Mouse (Mus musculus) activated CD4-positive, CD25-positive, alpha-beta regulatory T cell (primary cell): ENCODE data around the gene Slc25a41. TPM values are rescaled to one million over a fixed set of nuclear protein-coding genes. Genes with fewer than 3 reads are reported as not detected.

Source experiments
- polyA plus RNA-seq, 2 experiments: library from polyadenylated mRNA; unstranded; fragments of 100-300 nt; shearing (Covaris generic); gene quantifications; one replicate each; pipeline ENCODE4 v1.2.1; 2017

The Slc25a41 gene
- polyA plus RNA-seq = under 1 TPM in 1 of 2 experiments, not detected in 1; 0.33 TPM

DNA sequence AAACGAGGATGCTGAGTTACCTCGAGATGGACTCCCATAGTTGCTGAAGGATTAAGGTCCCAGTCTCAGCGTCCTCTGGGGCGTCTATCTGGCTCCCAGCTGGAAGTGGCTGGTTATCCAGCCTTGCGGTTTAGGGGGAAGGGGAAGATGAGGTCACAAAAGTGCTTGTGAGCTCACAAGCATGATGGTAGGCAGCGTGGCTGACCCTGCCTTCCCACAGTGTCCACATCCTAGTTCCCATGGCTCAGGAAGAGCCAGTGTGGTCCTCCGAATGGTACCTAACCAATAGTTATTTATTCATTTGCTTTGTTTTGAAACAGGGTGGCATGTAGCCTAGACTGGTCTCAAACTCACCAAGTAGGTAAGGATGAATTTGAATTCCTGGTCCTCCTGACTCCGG, at the start of gene Slc25a41:
Slc25a41 (minus strand) TSS at position 101 of the 400 bp plus-strand sequence.

DNA sequence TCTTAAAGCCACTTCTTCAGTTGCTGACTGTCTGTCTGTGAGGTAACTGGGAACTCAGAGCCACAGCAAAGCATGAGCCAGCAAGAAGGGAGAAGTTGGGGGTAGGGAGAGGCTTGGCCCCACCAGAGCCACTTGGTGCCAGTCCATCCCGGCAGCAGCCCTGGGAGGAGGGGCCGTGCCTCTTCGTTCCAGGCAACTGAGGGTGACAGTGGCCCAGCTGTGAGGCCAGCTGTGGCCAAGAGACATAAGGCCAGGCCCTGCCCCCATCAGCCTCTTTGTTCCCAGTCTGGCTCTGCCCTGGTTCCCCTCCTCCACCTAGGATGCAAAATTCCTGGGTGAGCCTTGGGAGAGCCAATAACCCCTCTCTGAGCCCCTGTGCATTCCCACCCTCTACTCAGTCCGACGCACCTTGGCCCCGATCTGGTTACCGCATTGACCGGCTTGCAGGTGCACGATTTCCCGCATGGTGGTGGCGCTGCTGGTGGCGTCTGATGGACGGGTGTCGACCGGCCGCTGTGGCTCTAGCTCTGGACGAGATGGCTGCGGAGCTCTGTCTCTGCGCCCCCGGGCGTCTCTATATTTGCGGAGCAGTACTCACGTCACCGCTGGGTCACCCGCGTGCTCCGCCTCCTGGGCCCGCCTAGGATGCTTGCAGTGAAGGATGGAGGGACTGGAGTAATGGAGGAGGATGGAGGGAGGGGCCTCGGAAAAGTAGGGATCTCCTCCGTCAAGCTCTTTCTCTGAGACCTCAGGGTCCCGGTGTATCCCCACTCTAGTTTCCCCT, 45.8 kb upstream of the Slc25a41 start, which contains the start of gene Tubb4a:
Tubb4a (minus strand) TSS at position 734 of the 784 bp plus-strand sequence.

DNA sequence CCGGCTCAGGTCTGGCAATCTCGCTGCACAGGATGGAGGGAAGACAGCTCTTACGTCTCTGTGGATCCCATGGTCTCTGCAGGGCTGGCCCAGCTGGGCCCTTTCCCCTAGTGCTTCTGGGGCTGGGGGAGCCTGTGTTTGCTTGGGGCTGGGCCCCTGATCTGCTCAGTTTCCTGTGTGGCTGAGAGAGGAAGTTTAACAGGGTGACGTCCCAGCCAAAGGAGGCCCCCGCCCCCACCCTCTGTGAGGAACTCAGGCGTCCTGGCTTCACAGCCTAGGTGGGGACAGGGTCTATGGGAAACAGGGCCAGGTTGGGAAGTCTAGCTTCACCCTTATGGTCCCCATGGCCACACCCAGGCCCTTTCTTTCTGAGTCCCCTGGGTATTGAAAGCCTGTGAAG, 36.9 kb upstream of the Slc25a41 start, which contains the start of gene Dennd1c:
Dennd1c (minus strand) TSS at position 179 of the 400 bp plus-strand sequence.

DNA sequence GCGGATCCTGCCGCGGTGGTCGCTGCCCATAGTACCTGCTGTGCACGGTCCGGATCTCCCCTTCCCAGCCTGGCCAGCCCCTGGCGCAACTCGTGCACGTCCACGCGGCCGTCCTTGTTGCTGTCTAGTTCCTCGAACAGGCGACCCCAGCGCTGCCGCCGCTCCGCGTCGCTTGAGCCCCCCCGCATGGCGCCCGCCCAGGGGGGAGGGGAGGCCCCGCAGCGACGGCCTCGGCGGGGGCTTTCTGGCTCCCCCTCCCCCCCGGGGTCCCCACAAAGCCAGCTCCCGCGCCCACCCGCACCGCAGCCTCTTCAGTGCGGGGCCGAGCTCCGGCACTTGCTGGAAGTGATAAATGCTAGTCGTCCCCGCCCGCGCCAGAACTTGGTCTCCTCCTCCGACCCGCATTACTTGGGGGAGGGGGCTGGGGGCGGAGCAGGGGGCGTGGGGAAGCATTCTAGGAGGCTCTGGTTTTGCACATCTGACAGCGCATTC, 18.1 kb upstream of the Slc25a41 start, which contains the start of gene Slc25a23:
Slc25a23 (minus strand) TSS at position 378 of the 492 bp plus-strand sequence.

DNA sequence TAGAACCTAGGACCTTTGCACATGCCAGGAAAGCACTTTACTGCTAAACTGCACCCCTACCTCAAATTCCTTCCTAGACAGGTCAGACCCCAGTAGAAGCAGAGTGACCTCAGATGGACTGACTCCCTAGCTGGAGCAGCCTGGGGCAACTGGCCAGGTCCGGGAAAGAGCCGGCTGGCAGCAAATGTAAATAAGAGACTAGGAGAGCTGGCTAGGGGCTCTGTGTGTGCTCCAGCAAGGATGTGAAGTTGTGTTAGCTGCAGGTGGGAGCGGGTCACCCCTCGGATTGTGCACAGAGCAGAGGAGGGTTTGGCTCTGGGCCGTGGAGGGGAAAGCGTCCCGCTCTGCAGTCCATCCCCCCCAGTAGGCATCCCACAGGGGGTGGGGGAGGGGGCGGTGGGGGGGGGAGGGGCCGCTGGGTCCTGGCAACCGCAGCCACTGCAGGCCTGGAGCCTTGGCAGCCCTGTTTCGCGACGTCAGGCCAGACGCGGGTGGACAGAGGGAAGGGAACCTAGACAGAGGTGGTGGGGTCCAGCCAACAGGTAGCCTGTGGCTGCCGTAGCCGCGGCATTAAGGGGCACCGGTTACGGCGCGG, 17.5 kb upstream of the Slc25a41 start, which contains the start of gene Crb3:
Crb3 (plus strand) TSS at position 215 of the 595 bp plus-strand sequence.

DNA sequence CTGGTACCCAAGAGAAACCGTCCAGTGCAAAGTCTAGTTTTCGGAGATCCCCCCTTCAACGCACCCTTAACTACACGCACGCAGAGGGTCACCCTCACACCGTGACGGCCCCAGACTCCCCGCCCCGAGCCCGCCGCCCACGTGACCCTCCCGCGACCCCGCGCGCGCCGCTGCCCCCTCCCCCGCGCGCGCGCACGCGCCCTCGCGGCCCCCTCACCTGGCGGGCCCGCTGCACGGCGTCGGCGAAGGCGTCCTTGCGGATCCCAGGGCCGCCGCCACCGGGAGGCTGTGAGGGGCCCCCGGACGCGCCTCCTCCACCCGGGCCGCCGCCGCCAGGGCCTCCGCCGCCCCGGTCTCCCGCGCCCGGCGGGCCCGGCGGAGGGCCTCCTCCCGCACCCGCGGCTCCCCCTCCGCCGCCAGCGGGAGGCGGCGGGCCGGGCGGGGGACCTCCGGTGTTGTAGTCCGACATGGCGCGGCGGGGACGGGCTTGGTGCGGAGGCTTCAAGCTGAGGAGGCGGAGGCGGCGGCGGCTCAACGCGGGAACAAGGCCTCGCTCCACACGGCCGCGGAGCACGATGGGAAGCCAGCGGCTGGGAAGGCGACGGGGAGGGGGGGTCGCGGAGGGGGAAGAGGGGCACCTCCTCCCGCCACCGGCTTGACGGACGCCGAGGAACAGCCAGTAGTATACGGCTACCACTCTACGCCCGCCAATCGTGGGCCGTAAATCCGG, 10.4 kb downstream of the Slc25a41 start, which contains the start of gene Khsrp:
Khsrp (minus strand) TSS at position 592 of the 730 bp plus-strand sequence.

DNA sequence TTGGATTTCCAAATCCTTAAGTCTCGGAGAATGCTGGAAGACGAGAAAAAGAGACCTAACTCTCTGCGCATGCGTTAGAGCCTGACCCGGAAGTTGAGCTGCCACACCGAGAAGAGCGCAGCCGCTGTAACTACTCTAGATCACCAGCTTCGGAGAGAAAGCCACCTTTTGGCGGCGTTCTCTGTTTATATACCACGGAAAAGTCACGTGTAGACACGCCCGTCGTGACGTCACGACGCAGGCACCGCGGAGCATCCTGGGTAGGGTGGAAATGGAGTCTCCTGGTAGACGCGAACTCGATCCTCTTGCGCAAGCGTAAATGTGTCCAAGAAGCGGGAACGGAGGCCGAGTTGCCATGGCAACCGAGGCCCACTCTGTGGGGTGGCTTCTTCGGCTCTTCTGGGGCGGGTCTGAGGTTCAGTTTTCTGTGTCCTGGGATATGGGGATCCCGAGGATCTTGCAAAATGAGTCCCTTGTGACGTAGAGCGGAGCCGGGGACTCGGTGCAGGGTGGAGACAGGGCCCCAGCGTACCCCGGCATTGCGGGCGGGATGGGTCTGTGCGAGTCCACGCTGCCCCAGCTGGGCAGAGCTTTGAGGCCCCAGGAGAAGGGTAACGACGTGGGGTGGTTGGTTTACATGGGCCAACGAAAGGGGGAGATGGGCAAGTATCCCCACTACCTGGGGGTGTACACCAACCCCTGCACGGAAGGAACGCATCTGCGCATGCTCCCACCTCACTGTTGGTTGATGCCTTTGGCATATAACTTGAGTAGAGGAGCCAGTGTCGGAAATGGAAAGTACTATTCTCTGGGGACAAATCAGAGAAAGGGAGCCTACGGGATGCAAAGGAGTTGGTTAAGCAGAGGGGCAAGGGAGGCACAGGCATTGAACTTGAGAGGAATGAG, 30.0 kb downstream of the Slc25a41 start, which contains the start of the genes Gtf2f1 and Gm17949:
Gtf2f1 (minus strand) TSS at position 53 of the 906 bp plus-strand sequence.
Gm17949 (plus strand) TSS at position 234 of the 906 bp plus-strand sequence.

DNA sequence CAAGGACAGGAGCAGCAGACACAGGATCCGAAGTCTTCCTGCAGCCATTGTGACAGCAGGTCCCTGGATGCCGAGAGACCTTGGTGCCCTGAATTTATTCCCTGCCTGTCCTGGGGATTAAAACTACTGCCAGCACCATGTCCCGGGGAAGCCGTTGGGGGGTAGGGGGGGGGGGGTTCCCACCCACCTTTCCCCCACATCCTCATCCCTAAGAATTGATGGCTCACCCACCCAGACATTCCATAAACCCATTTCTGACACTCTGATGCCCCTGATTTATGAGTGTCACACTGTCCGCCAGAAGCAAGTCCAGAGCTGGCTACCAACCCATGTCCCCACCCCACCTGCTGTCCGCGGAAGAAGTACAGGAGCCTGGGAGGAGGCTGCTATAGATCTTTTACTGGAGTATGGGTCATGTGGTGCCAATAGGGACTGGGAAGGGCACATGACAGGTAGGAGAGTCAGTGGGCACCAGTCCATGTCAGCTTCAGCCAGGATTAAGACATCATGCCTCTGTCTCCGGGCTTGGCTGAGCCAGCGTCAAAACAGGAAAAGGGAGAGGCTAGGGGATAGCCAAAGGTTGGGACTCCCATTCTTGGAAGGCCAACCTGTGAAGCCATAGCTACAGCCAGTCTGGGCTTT, 41.4 kb downstream of the Slc25a41 start, which contains the start of gene Pspn:
Pspn (minus strand) TSS at position 51 of the 642 bp plus-strand sequence.

DNA sequence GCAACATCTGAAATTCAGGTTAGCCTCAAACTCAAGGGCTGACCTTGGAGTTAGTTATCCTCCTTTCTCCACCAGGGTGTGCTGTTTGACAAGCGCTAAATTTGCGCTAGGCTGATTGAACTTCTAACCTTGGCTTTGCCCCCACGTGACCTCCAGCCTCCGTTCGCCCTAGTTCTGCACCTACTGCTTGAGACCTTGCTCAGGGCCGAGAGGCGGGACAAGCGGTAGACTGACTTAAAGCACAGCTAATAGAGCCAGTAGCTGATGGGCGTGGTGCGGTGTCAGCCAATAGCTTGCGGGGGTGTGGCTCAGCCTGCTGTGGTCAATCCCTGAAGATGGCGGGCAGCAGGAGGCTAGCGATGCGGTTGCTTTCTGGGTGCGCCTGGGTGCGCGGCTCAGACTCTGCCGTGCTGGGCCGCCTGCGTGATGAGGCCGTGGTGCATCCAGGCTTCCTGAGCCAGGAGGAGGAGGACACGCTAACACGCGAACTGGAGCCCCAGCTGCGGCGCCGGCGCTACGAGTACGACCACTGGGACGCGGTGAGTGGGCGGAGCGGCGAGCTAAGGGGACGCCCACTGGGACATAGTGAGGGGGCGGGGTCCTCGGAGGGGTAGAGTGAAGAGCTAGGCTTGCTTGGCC, 44.3 kb downstream of the Slc25a41 start, which contains the start of gene Alkbh7:
Alkbh7 (plus strand) TSS at position 311 of the 639 bp plus-strand sequence.

DNA sequence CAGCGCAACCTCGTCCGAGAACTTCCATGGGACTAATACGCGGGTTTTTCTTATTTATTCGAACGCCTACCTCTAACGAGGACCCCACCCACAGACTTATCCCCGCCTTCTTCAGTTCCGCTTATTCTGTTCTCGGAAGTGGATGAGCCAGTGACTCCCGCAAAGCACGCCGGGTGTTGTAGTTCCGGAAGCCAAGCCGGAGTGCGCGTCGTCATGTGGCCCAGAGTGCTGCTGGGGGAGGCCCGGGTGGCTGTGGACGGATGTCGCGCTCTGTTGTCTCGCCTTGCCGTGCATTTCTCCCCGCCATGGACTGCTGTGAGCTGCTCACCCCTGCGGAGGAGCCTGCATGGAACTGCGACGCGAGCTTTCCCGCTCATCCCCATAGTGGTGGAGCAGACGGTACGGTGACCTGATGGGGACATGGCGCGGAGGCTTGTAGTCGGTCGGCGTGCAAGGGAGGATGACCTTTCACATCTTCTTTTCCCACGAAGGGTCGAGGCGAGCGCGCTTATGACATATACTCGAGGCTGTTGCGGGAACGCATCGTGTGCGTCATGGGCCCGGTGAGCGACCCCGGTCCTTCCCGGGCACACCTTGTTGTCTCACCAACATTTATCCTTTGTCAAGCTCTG, 51.2 kb downstream of the Slc25a41 start, which contains the start of gene Clpp:
Clpp (plus strand) TSS at position 191 of the 632 bp plus-strand sequence.

Other genes with a start within 250 kb of the Slc25a41 start
- gene Rfx2, start 210.6 kb downstream of the Slc25a41 start, polyA plus RNA-seq = 1 to 10 TPM in 1 of 2 experiments, under 1 TPM in 1; 0.95 to 1.7 TPM
- not detected for gene Acsbg2, start 167.2 kb downstream of the Slc25a41 start, polyA plus RNA-seq
- under 1 TPM; 0.10 to 0.27 TPM for gene 1700061G19Rik, start 166.2 kb downstream of the Slc25a41 start, polyA plus RNA-seq
- gene Mllt1, start 106.2 kb downstream of the Slc25a41 start, polyA plus RNA-seq = 10 to 100 TPM; 31.3 to 45.7 TPM
- gene Acer1, start 59.5 kb downstream of the Slc25a41 start, polyA plus RNA-seq = not detected
- 10 to 100 TPM; 46.4 to 81.8 TPM for gene Clpp, start 51.3 kb downstream of the Slc25a41 start, polyA plus RNA-seq
- 10 to 100 TPM; 25.2 to 32.7 TPM for gene Alkbh7, start 44.3 kb downstream of the Slc25a41 start, polyA plus RNA-seq
- not detected for gene Pspn, start 41.6 kb downstream of the Slc25a41 start, polyA plus RNA-seq
- gene Gtf2f1, start 30.4 kb downstream of the Slc25a41 start, polyA plus RNA-seq = 10 to 100 TPM; 78.7 to 81.9 TPM
- gene Gm17949, start 30.2 kb downstream of the Slc25a41 start, polyA plus RNA-seq = under 1 TPM in 1 of 2 experiments, not detected in 1; 0.25 TPM
- 10 to 100 TPM; 38.5 to 45.9 TPM for gene Khsrp, start 10.1 kb downstream of the Slc25a41 start, polyA plus RNA-seq
- 1 to 10 TPM in 1 of 2 experiments, under 1 TPM in 1; 0.81 to 2.7 TPM for gene Crb3, start 17.5 kb upstream of the Slc25a41 start, polyA plus RNA-seq
- gene Slc25a23, start 18.2 kb upstream of the Slc25a41 start, polyA plus RNA-seq = 10 to 100 TPM in 1 of 2 experiments, 1 to 10 TPM in 1; 4.3 to 12.1 TPM
- 100 to 1,000 TPM; 278 to 303 TPM for gene Dennd1c, start 36.9 kb upstream of the Slc25a41 start, polyA plus RNA-seq
- 1 to 10 TPM; 1.8 to 2.4 TPM for gene Tubb4a, start 46.1 kb upstream of the Slc25a41 start, polyA plus RNA-seq
- 10 to 100 TPM in 1 of 2 experiments, 1 to 10 TPM in 1; 8.9 to 10.4 TPM for gene Tnfsf9, start 63.7 kb upstream of the Slc25a41 start, polyA plus RNA-seq
- 1 to 10 TPM; 1.4 TPM for gene Cd70, start 108.1 kb upstream of the Slc25a41 start, polyA plus RNA-seq
- gene Tnfsf14, start 152.5 kb upstream of the Slc25a41 start, polyA plus RNA-seq = 10 to 100 TPM in 1 of 2 experiments, 1 to 10 TPM in 1; 3.5 to 11.8 TPM
- 1 to 10 TPM; 2.0 to 8.7 TPM for gene C3, start 186.5 kb upstream of the Slc25a41 start, polyA plus RNA-seq
- 10 to 100 TPM; 53.6 to 94.4 TPM for gene Gpr108, start 206.8 kb upstream of the Slc25a41 start, polyA plus RNA-seq
- 1 to 10 TPM; 2.1 to 3.5 TPM for gene Trip10, start 207.8 kb upstream of the Slc25a41 start, polyA plus RNA-seq
- gene Vav1, start 237.4 kb upstream of the Slc25a41 start, polyA plus RNA-seq = 100 to 1,000 TPM; 167 to 169 TPM